Mouse (Mus musculus) heart, postnatal 0 days (tissue): ENCODE measurements around the gene Otud3.

Experiments used
- CTCF ChIP-seq: IDR thresholded peaks from 2 replicates; pipeline ENCODE4 v1.5.1; 2016; ENCODE audit warnings: antibody characterized with exemption, control low read depth, low read depth
- EP300 ChIP-seq: IDR thresholded peaks from 2 replicates; pipeline ENCODE4 v1.6.1; 2016; ENCODE audit warnings: antibody characterized with exemption, low read depth

DNA sequence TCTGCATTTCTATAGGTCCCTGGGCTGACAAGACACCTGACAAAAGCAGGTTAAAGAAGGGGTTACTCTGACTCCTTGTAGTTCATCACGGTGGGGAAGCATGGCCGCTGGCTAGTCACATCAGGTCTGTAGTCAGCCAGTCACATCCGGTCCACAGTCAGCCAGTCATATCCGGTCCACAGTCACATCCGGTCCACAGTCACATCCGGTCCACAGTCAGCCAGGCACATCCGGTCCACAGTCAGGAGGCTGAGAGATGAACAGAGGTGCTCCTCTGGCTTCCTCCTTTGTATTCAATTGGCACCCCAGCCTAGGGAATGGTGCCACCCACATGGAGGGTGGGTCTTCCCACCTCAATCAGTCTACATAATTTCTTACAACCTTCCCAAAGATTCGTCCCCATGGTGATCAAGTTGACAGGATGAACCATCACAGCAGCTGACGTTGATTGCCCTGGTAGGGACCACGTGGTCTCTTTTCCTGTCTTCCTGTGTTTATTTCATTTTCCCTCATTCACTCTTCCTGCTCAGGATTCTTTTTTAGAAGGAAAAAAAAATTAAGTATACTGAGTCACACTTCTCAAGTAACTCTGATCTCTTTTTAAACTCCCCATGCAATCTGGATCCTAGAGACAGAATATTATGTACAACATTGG is 50.3 kb downstream of the Otud3 start, which contains the start of gene Pla2g5:
- no peak for TF ChIP-seq EP300
- TF ChIP-seq CTCF = no peak
